Mouse (Mus musculus) T-helper 17 cell (primary cell): Measurements from ENCODE around the gene Dlg1.

Experiments
- in situ Hi-C, 2 experiments: fragments of 300-600 bp; cut with MboI, MseI; formaldehyde crosslinking; loops; 1 replicate in 1 of 2; 2 replicates in 1 of 2; pipeline ENCODE4 v1.15.1; 2025; ENCODE audit warnings: high pct_unique_total_duplicates in 2 of 2

Gene Dlg1

DNA sequence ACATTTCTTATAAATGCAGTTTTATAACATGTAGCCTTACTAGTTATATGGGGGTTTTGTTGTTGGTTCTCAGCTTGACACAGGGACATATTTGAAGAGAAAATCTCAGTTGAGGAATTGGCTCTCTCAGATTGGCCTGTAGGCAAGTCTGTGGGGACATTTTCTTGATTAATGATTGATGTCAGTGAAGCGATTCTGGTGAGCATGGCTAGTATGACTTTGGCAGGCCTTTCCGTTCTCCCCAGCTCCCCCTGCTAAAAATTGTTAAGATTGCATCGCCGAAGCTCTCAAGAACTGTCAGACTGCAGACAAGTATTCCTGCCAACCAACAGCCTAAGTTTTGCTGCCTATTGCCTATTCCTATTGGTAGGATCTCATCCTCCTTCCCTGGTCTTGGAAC is 73.8 kb downstream of the Dlg1 start:
- in situ Hi-C loops, result no loop called here

DNA sequence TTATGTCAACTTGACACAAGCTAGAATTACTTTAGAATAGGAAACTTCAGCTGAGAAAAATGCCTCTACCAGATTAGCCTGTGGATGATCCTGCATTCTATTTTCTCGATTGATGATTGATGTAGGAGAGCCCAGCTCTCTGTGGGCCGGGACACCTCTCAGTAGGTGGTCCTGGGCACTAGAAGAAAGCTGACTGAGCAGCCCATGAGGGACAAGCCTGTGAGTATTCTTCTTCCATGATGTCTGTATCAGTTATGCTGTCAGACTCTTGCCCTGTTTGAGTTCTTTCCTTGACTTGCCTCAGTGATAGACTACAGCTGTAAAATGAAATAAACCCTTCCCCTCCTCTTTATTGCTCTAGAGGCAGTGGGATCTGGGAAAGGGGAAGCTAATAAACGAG is 74.5 kb downstream of the Dlg1 start:
- in situ Hi-C loops, result no loop called here

DNA sequence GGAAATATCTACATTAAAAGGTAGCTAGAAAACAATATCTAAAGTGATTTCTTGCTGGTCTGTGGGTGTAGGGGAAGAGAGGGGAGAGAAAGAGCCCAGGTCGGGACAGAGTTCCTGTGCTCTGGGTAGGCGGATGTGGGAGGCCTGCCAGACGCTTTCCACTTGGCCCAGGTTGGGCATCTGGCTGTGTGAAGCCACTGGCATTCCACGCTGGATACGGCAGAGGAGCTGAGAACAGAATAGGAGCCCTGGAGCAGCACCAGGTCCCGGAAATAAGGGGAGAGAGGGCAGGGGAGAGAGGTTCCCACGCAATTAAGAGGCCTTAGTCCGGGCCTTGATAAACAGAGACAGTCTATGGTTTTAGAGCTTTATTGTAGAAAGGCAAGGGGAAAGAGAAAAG is 77.0 kb downstream of the Dlg1 start:
- in situ Hi-C loops, result no loop called here

DNA sequence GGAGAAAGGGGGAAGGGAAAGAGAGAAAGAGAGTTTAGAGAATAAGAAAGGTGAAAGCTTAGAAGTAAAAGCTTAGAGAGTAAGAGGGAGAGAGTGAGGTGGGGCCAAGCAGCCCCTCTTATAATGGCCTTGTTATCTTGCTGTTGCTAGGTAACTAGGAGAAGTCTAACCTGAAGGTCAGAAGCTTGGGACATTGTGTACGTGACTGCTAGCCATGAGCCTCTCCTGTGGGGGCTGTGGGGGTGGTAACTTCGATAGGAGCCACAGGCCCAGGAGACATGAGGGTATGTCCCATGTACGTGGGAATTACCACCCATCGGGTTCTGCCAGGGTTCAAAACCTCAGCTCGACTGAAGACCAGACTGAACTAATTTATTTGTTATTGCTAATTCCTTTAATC is 77.5 kb downstream of the Dlg1 start:
- in situ Hi-C loops, result no loop called here

DNA sequence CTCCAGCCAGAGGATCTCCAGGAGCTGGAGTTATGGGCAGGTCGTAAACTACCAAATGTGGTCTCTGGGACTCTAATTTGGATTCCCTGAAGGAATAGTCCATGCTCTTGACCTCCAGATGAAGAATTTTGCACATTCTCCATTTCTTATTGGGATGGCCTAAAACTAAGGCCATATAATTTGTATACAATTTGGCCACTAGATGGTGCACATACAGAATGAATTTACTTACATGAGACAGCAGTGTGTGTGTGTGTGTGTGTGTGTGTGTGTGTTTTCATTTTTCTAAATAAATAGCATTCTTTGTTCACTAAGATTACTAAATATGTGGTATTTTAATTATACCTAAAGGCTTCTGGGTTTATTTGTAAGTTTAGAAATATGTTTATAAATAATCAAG is 87.3 kb downstream of the Dlg1 start:
- in situ Hi-C loops, result loop anchor here in 1 of 2 experiments (5.0 kb wide), 1 partner anchor 47 kb away; no protein-coding TSS in a partner anchor

DNA sequence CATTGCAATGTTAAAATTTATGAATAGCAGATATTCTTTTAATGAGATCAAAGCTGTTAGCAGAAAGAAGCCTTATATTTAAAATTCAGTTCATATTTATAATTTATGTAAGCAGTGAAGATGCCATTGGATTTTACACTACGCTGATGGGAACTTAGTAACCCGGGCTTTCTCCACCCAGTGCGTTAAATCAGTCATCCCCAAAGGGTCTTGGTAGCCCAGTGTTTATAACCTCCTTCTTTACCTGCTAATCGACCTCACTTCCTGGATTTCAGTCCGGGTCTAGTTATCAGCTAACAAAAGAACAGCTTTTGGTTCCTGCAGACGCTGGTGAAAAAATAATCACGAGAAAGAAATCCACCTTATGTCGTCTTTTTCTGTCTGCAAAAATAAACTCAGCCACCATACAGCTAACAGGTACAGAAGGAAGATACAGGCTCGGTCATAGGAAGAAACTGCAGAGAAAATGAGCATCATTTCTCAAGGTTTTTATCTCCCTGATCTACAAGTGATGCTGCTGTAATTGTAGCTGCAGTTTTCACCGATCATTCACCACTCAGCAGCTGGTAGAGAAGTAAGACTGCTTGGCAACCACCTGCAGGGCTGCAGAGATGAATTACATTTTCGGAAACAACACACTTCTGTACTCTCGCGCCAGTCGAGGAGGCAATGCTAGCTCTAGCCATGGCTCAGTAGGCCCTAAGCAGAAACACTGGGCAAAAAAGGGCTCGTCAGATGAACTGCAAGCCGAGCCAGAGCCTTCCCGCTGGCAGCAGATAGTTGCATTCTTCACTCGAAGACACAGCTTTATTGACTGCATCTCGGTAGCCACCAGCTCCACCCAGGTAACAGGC is 91.2 kb downstream of the Dlg1 start:
- in situ Hi-C loops, result loop anchor here in 1 of 2 experiments (5.0 kb wide), 1 partner anchor 43 kb away; no protein-coding TSS in a partner anchor

DNA sequence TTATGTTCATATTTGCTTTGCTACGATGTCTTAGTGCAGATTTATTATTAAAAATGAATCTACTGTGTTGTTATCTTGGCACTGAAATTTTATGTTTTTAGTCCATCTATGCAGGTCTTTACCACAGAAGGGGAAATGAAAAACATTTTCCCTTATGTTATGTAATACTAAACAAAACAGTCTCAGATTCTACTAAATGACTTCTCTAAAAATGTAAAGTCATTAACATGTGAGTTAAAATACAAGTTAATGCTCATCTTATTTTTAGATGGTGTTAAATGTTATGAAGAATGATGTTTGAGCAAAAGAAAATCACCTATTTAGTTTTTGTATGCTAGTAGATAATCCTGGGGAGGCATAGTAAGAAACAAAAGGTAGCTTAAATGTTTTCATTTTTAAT is 91.8 kb downstream of the Dlg1 start:
- in situ Hi-C loops, result no loop called here

DNA sequence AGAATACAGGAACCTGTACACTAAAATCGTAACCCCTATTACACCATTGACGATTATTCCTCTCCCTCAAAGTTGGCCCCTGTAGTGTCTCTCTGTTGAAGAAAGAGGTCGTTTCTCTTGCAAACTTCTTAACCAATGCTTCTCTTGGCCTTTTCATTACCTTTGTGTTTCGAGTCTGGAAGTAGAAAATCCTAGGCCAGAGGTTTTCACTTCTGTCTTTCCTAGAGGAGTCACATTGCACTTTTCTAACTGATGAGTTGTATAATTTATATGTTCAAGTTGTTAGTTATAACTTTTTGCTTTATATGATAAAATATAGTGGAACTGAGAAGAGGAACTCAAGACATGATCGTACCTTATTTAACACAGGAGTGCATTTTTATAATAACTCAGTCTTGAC is 93.2 kb downstream of the Dlg1 start:
- in situ Hi-C loops, result no loop called here

DNA sequence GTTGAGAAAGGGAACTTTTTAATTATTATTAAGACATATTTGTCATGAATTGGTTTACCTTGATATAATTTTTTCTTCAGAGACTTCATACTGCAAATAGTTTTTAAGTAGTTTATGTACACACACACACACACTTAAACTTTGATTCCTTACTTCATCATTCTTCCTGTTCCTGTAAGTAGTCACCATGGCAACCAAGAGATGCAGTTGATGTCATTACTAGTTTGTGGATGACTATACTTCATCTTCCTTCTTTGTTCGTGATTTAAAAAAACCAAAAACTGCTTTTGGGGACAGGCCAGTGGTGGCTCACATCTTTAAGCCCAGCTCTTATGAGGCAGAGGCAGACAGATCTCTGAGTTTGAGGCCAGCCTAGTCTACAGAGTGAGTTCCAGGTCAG is 94.4 kb downstream of the Dlg1 start:
- in situ Hi-C loops, result no loop called here

DNA sequence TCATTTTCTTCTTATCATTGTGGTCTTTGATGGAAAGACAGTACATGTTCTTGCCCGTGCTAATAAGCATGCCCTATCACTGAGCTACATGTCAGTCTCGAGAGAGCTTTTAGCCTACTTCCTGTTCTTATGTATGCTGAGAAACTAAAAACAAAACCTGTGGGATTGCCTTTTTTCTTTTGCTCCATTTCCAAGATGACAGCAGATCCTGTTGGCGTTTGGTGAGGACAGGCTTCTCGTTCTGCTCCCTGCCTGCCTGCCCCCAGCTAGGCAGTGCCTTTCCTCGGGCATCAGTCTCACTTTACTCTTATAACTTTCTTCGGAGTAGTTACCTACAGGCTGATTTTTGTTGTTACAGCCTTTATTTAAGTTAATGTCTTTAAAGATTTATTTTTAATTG is 96.2 kb downstream of the Dlg1 start:
- in situ Hi-C loops, result no loop called here

DNA sequence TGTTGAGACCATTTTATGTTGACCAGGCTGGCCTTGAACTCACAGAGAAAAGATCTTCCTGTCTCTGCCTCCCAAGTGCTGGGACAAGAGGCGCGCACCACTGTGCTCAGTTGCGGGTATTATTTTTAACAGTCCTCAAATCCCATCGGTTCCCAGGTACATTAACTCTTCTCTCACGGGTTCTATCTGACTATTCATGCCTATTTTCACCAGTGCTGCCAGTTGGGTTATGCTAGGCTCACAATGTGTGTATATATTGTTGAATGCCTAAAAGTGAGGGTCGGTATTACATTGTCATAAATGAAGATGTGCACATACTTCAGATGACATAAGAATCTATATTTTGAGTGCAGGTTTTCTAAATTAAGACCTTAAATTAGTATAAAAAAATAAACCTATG is 103.1 kb downstream of the Dlg1 start:
- in situ Hi-C loops, result no loop called here

DNA sequence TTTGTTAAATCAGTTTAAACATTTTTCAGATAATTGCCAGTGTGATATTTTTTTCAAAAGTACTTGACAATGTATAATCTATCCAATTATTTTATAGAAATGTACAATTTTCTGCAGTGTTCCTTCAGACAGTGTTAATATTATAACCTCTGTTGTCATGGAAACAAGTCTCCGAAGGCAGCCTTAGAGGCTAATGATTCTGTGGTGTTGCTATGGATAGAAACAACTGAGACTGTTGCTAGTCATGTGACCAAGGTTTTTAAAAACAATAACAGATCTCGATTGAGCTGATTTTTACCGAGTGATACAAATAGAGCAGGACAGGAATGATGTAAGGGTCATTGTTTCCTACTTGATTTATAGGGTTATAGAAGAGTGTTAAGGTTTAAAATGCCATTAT is 103.5 kb downstream of the Dlg1 start:
- in situ Hi-C loops, result no loop called here

DNA sequence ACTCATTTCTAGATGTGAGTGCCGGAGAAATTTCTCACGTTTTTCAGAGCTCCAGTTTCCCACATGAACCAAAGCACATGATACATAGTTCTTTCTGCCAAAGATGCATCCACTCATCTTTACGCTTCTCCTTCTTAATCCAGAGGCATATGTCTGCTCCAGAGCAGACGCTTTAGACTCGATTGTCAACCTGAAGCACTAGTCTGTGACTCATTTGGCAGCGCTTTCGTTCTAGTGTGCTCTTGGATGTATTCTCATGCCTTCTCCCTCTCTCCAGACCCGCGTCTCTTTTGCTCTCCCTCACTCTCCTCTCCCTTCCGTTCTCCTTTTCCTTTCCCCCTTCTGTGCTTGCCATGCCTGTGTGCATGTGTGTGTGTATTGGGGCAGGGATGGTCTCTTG is 112.7 kb downstream of the Dlg1 start:
- in situ Hi-C loops, result no loop called here

DNA sequence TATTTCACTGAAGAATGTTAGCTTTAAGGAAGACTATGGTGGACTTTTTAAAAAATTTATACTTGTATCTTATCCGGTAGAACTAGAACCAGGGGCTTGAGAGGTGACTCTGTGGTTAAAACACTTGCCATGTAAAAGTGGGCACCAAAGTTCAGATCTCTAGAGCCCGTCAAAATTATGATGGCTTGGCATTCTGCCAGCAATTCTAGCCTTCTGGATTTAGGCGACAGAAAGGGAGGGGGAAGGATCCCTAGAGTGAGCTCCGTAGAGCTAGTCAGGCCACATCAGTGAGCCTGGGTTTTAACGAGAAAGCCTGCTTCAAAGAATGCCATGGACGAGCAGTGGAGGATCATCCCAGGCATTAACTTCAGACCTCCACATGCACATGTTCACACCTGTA is 117.8 kb downstream of the Dlg1 start:
- in situ Hi-C loops, result no loop called here

DNA sequence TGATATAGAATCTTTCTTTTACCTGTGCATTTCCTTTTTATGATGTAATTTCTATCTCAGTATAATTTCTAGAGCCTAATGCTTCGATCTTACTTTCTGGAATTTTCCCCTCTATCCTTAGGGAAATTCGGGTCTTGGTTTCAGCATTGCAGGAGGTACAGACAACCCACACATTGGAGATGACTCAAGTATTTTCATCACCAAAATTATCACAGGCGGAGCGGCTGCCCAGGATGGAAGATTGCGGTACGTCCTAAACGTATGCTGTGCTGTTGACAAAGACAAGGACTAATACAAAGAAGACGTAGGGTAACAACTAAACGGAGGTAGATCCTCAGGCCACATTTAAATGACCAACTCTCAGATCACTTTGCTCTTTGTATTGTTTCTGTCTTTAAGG is 126.8 kb downstream of the Dlg1 start:
- in situ Hi-C loops, result no loop called here

DNA sequence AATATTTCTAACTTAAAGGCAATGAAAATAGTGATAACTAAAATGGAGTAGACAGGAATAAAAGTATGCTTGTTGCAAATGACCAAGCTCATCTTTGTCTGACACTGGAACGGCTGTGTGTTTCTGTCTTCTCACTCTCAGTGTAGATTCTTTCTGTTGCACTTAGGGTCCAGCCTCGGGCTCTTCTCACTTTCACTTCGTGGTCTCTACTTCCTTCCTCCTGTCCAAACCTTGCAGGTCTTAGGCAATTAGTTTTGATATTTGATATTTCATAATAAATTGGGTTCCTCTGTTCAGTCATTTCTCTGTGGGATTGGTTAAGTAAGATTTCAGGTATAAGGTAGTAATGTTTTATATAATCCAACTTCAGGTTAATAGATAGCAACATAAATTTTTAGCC is 140.4 kb downstream of the Dlg1 start:
- in situ Hi-C loops, result no loop called here

DNA sequence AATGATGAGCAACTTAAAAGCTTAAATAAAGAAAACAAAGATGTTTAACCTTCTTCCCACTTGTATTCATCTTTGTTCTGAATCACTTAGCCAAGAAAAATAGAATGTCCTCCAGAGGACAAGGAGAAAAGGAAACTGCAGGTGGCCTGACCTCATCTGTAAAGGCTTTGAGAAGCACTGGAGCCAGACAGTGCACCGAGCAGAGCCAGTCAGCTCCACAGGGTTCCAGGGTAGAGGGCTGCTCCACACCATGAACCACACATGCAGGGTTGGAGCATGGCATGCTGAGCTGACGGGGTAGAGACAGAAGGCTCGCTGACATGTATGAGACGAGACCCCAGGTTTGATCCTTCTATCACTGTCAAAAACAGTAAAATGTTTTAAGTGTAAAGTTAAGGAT is 162.8 kb downstream of the Dlg1 start:
- in situ Hi-C loops, result no loop called here

DNA sequence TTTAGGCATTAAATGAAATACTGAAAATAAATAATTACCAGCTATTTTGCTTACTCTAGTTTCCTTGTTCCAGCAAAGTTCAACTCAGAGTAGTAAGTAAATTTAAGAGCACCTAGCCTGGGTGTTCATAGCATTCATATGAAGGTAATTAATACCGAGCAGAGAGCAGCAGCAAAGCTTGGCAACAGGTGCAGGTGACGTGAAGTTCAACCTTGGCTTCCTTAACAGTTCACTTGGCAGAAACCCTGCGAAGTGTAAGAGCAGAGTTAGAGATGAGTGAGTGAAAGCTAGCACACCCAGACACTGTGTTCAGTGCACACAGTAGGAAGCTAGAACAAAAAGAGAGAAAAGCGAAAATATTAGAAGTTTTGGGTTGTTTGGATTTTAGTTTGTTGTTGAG is 167.5 kb downstream of the Dlg1 start:
- in situ Hi-C loops, result no loop called here

DNA sequence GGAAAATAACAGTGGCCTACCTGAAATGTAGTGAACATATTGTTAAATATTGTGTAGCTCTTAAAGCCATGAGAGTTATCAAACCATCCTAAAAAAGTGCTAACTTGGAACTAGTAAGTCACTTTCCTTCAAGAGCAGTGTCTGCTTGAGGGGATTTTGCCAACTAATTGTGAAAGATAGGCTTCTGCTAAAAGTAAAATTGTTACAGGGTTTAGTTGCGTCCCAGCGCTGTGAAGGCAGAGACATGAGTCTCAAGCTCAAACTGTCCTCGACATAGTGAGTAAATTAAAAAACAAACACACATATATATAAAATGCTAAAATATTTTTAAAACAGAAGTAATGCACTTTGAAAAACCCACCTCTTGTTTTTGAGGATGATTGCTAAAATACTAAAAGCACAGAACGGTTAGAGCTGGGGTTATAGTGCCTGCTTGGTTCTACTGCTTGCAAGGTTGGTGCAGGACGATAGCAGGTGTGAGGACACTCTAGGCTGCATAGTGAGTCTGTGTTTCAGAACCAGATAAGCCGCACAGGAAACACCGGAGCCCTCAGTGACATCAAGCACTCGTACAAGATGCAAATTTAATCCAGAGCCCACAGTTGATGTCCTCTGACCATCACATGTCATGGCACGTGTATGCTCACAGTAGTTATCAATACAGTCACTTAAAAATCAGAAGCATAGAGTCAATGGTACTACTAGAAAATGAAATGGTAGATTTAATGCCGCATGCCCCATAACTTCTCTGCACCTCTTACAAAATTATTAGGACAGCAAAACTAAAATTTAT is 169.6 kb downstream of the Dlg1 start:
- in situ Hi-C loops, result no loop called here

DNA sequence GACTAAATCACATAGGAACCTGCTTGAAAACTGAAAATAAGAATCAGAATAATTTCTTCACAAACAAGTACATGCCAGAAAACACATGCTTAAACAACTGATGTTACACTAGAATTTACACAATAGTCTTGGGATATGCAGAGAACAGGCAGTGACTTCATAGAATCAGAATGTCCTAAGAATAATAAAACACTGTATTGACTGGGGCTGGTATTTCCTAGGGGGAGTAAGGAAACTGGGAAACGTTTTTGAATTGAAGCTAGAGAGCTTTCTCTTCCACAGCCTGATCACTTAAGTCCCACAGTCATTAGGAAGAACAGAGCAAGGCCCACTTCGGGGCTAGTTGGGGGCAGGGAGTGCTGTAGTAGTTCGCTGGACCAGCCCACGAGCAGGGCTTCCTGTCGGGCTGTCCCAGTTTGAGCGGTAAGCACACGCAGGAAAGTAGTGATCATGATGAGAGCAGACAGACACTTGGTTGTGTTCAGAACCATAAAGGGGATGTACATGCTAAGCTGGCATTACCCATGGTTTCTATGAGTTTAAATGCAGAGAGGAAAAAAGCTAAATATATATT is 170.9 kb downstream of the Dlg1 start:
- in situ Hi-C loops, result no loop called here

DNA sequence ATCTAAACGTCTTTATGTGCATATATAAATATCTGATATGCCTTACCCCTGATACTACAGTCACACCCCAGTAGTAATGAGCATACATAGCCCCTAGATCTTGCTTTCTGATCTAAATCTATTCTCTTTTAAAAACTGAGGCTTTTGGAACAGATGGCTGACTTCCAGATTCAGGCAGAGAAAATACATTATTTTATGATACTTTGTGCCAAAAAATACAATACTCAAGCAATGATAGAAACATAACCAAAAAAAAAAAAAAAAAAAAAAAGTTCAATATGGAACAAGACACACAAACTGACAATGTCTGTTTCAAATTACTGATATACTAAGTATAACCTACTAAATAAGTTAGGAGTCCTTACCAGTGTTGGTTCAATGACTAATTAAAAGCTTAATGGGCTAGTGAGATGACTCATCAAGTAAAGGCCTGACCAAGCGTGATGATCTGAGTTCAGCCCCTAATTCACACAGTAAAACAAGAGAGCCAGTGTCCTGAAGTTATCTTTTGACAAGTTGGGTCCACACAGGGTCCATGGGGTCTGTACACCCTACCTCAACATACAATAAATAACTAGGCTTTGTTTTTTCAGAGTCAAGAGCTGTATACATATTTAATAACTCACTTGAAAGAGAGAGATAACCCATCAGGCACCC is 171.5 kb downstream of the Dlg1 start:
- in situ Hi-C loops, result no loop called here

DNA sequence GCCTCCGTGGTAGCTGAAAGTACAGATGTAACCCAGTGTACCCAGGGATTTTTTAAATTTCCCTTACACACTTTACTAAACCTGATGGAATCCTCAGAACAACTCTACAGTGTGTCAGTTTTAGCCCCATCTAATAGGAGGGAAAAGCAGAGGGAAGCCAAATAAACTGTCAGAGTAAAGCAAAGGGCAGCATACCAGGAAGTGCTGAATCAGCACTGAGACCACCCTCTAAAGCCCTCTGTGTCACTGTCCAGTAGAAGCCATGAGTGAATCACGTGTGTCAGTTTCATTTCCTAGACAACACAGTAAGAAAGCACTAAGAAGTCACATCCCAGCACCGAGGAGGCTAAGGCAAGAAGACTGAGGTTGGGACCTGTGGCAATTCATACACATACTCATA is 174.1 kb downstream of the Dlg1 start:
- in situ Hi-C loops, result no loop called here
